Mouse (Mus musculus): ENCODE measurements around the gene Apoc4.
"Not testable (repeated sequence)": the region's sequence is repeated elsewhere in the genome, so short reads cannot be mapped to it uniquely, and the experiment has no call there.

Apoc4 gene

GRCm38 (mm10) chr7:19699827-19700148 is 18.5 kb upstream of the Apoc4 start:
- DNase-seq (ENCODE audit: low spot score in 2 of 2), result no peak

- DNase-seq (ENCODE audit: low spot score in 2 of 2), result peak in 1 of 2 experiments; percentile 73
These were observed 17.9 kb upstream of the Apoc4 start, which contains the start of gene Apoe for GRCm38 (mm10) chr7:19698907-19699826. Gene Apoe (minus strand): TSS chr7:19699188.

- DNase-seq (ENCODE audit: low spot score in 2 of 2), result no peak
These were observed 16.9 kb upstream of the Apoc4 start for GRCm38 (mm10) chr7:19697949-19698906.

- DNase-seq (ENCODE audit: low spot score in 2 of 2), result no peak
These were observed 15.1 kb upstream of the Apoc4 start for GRCm38 (mm10) chr7:19696336-19696873.

- no peak for DNase-seq (ENCODE audit: low spot score in 2 of 2)
These were observed 14.6 kb upstream of the Apoc4 start for GRCm38 (mm10) chr7:19695881-19696280.

- no peak for DNase-seq (ENCODE audit: low spot score in 2 of 2)
These were observed 13.9 kb upstream of the Apoc4 start for GRCm38 (mm10) chr7:19695213-19695594.

- no peak for DNase-seq (ENCODE audit: low spot score in 2 of 2)
These were observed 13.3 kb upstream of the Apoc4 start for GRCm38 (mm10) chr7:19694336-19695212.

GRCm38 (mm10) chr7:19693421-19693820 is 12.1 kb upstream of the Apoc4 start:
- no peak for DNase-seq (ENCODE audit: low spot score in 2 of 2)

- DNase-seq (ENCODE audit: low spot score in 2 of 2), result no peak
These were observed 10.9 kb upstream of the Apoc4 start, which contains the start of gene Apoc1 for GRCm38 (mm10) chr7:19691873-19692865. Gene Apoc1 (minus strand): TSS chr7:19692660.

- no peak for DNase-seq (ENCODE audit: low spot score in 2 of 2)
These were observed 10.2 kb upstream of the Apoc4 start for GRCm38 (mm10) chr7:19691434-19691833.

GRCm38 (mm10) chr7:19690845-19691244 is 9.6 kb upstream of the Apoc4 start:
- DNase-seq (ENCODE audit: low spot score in 2 of 2), result no peak

GRCm38 (mm10) chr7:19688611-19689010 is 7.3 kb upstream of the Apoc4 start:
- DNase-seq (ENCODE audit: low spot score in 2 of 2), result no peak

GRCm38 (mm10) chr7:19688101-19688500 is 6.8 kb upstream of the Apoc4 start:
- DNase-seq (ENCODE audit: low spot score in 2 of 2), result no peak

- not testable (repeated sequence) for DNase-seq (ENCODE audit: low spot score in 2 of 2)
These were observed 5.8 kb upstream of the Apoc4 start for GRCm38 (mm10) chr7:19686927-19687583.

- DNase-seq (ENCODE audit: low spot score in 2 of 2), result no peak
These were observed 5.2 kb upstream of the Apoc4 start for GRCm38 (mm10) chr7:19686521-19686920.

GRCm38 (mm10) chr7:19685374-19685773 is 4.1 kb upstream of the Apoc4 start:
- no peak for DNase-seq (ENCODE audit: low spot score in 2 of 2)

GRCm38 (mm10) chr7:19683771-19684201 is 2.5 kb upstream of the Apoc4 start:
- DNase-seq (ENCODE audit: low spot score in 2 of 2), result no peak

- DNase-seq (ENCODE audit: low spot score in 2 of 2), result no peak
These were observed 1.7 kb upstream of the Apoc4 start for GRCm38 (mm10) chr7:19682979-19683378.

- no peak for DNase-seq (ENCODE audit: low spot score in 2 of 2)
These were observed 577 bp downstream of the Apoc4 start for GRCm38 (mm10) chr7:19680702-19681101.
